Mouse (Mus musculus) B cell, adult 2 months (primary cell): ENCODE data around the gene Lrriq1.

Experiments used
- DNase-seq, 2 experiments: peaks; one replicate each; pipeline ENCODE4 v3.0.0; 2022

The Lrriq1 gene

GRCm38 (mm10) chr10:103028253-103029131, 207.6 kb downstream of the Lrriq1 start:
- DNase-seq = no peak

DNA sequence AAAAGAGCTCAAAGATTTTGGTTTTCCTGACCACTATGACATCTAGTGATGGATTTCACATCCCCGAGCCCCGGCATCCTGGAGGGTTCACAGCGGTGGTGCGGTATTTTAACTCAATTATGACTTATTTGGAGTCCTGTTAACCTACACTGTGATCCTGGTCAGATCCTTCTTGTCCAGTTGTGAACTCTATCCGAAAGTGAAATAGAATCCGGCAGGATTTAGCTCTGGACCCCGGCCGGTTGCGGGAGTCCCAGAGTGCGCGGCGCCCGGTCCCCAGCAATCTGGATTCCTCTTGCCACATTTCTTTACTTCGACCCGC, 208.2 kb downstream of the Lrriq1 start:
- no peak for DNase-seq

DNA sequence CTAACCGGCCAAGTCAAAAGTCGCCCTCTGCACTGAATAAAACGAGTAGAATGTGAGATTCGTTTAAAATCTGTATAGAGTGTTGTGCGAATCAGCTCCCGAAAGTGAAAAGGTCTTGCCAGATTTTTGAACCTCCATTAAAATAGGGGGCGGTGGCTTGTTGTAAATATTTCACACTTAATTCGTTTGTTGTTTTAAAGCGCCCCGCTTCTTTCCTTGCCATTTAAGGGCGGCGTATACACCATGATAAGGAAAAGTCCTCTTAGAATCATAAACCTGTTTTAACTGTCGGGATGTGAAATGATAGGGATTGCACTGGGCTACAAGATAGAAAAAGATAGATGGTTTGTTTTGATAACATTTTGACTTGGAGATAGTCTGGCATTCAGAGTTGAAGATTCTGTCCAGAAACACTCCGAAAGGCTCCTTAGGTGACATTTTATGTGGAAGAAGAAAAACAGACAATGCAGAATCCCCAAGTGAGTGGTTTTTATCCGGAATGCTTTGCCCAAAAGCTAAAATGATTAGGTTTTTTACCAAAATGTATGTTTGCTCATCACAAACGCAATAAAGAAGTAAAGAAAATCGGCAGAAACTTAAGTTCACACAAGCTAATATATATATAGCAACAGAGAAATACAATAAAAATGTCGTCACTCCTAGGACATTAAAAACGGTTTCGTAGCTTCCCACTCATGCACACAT, 208.7 kb downstream of the Lrriq1 start:
- DNase-seq = no peak

- DNase-seq = no peak
These were observed 209.4 kb downstream of the Lrriq1 start for GRCm38 (mm10) chr10:103026636-103027225.

- DNase-seq = no peak
These were observed 233.6 kb downstream of the Lrriq1 start for GRCm38 (mm10) chr10:103002556-103002955.

DNA sequence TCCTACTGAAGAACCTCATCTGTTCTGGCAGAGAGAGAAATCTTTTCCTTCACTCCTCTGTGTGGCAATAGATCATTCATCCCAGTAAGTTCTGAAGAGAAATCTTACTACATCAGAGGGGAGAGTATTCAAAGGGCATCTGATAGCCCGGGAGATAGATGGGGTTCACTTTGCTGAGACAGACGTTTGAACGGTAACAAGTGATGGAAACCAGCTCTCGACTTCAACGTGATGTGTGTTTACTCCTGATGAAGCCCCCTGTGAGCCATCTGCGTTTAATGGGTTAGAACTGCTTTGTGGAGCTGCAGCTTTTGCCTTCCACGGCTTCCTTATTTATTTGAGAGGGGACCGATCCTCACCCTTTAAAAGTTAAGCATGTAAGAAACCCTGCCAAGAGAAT, 235.2 kb downstream of the Lrriq1 start:
- DNase-seq = no peak

DNA sequence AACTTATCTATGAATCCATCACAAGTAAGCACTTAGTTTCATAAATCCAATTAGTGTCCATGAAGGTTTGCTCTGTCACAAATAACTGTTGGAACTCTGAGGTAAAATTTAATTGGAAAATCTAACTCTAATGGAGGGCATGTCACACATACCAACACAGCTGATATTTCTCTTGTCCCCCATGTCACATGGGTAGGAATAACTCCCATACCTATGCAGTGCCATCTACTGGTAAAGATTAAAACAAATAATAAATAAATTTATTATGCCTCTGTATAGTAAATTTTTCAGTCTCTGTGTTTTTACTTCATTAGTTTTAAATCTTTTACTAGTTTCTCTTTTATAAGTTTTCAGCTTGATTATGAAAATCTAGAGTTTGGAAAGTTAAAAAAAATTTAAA, 236.5 kb downstream of the Lrriq1 start:
- no peak for DNase-seq
